Mouse (Mus musculus): ENCODE data around the gene Asns. TPM values are rescaled to one million over a fixed set of nuclear protein-coding genes. Genes with fewer than 3 reads are reported as not detected.
A peak's percentile ranks its signal among the peaks of the same experiment; 100 is the strongest.

Gene Asns
- total RNA-seq (2018; cell fraction: chromatin; rRNA removed): 10 to 100 TPM in 11 of 26 experiments, 1 to 10 TPM in 14, under 1 TPM in 1; 0.79 to 37.3 (median 5.2) TPM
- 10 to 100 TPM in 13 of 26 experiments, 1 to 10 TPM in 13; 5.4 to 46.5 (median 12.2) TPM for total RNA-seq (2018; cell fraction: cytosol; rRNA removed)
- total RNA-seq (2018; cell fraction: nucleus; rRNA removed): 10 to 100 TPM in 14 of 26 experiments, 1 to 10 TPM in 12; 2.7 to 52.6 (median 15.4) TPM
- 2.5 to 8.4 TPM (median 5.2 TPM) in 3 replicates for polyA plus RNA-seq (2018)

DNA sequence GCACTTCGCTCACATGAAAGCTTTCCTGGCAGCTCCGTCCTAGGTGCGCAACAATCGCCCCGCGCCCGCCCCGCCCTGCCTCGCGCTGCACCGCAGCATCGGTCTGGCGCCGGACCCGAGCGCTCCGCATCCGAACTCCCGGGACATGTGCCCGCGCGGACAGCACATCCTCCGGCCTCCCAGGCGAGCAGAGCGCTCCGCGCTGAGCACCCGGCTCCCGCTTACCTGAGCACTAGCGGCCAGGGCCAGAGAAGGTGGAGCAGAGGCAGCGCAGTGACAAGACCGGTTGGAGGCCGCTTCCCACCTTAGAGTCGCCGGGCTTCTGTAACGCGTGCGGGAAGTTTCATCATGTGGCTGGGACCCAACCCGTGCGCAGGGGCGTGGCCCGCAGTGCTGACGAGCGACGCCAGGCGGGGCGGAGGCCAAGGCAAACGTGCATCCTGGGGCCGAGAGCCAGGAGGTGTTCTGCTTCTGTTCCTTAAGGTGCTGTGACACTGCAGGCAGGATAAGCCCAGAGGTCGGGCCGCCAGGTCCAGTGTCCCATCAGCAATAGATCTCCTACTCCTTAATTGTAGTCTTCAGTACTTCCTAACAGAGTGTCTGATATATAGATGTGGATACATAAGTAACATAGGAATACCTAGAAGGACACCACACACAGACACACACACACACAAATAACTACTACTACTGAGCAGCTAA lies at the start of gene Asns:
Gene Asns (minus strand): TSS at position 371 of the 702 bp plus-strand sequence.
- Histone ChIP-seq H3K27ac (no peak within 1 kb of the TSS), H3K36me3 (ENCODE audit: inconsistent target) (no peaks in the 10 kb centered on the region), H3K4me3 (ENCODE audit: inconsistent target) (peak within 1 kb of the TSS; percentile 52), H3K79me2 (ENCODE audit: inconsistent target) (peaks cover 32% of the 10 kb centered on the region)
- 2% methylated on average over 51 of the region's 51 CpGs for WGBS (ENCODE audit: missing documents)

DNA sequence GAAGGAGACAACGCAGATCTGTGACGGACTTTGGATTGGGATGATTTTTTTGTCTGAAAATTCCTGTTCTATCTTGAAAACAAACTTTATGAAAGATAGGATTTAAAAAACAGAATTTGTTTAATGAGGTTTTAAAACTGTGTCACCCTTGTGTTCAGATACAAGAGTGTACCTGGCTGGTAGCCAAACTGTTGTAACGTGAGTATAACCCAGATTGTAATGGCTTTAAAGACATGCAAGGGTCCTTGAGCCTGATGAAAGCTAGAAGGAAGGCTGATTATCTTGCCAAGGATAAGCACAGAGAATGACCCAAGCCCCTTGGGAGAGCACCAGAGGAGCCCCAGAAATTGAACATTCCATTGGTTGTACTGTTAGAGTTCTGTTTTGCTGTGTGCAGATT lies 48.7 kb upstream of the Asns start:
- H3K4me3 ChIP-seq (ENCODE audit: inconsistent target): no peak overlapping the region
- no peaks in the 10 kb centered on the region for H3K79me2 ChIP-seq (ENCODE audit: inconsistent target)
- H3K36me3 ChIP-seq (ENCODE audit: inconsistent target): no peaks in the 10 kb centered on the region
- H3K27ac ChIP-seq: no peak overlapping the region
- 100% methylated on average over 3 of the region's 3 CpGs for WGBS (ENCODE audit: missing documents)

DNA sequence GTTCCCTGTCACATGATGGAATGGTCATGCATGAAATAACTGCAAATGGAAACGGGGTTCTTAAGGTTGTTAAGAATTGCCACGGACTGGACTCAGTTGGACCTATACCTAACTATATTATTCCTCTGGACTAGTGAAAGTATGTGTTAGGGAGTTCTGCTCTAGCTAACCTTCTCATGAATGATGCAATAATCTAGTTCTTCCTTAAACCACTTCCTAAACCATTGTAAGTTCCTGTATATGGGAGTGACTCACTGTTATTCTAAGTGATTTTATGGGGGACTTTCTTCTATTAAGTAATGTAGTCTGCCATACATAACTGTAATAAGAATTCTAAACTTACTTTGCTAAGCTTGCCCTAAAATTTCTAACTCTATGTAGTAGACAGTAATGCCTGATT lies 44.8 kb upstream of the Asns start:
- 76% methylated on average over 2 of the region's 2 CpGs for WGBS (ENCODE audit: missing documents)
- no peaks in the 10 kb centered on the region for H3K36me3 ChIP-seq (ENCODE audit: inconsistent target)
- H3K4me3 ChIP-seq (ENCODE audit: inconsistent target): no peak overlapping the region
- no peak overlapping the region for H3K27ac ChIP-seq
- no peaks in the 10 kb centered on the region for H3K79me2 ChIP-seq (ENCODE audit: inconsistent target)

DNA sequence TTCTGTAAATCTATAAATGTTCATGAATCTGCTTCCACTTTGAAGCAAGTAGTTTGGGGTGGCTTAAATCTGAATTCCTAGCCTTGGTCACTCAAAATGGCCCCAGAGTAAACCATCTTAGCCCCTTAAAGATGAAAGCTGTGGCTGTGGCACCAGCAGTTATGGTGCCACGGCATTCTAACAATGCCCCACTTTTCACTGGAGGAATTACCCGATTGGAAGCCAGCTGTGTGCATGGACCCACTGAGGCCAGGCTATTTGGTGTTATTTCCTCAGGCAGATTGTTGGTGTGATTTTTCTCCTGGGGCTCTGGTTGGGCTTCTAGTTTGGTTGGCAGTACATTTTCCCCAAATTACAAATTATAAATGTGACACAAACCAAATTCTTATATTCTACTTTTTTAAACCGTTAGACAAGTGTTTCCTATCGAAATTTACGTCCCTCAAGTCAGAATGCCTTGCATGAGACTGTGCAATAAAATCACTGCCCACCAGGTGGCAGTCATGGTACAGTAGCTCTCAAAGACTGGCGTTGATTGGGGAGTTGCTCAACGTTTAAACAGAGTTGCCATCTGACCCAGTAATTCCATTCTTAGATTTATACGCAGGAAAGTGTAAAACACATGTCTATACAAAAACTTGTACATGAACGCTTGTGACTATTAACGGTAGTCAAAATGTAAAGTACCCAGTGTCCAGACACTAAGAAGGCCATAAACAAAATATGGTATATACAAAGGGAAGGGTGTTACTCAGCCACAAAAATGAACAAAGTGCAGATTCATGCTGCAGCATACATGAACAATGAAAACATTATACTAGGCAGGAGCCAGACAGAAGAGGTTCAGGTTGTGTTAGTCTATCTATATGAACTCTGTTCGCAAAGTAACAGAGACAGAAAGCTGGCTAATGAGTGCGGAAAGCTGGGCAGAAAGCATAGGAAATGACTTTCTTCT lies 40.0 kb upstream of the Asns start:
- H3K36me3 ChIP-seq (ENCODE audit: inconsistent target): no peaks in the 10 kb centered on the region
- WGBS (ENCODE audit: missing documents): 28% methylated on average over 12 of the region's 12 CpGs
- H3K4me3 ChIP-seq (ENCODE audit: inconsistent target): no peak overlapping the region
- H3K27ac ChIP-seq: no peak overlapping the region
- H3K79me2 ChIP-seq (ENCODE audit: inconsistent target): no peaks in the 10 kb centered on the region

DNA sequence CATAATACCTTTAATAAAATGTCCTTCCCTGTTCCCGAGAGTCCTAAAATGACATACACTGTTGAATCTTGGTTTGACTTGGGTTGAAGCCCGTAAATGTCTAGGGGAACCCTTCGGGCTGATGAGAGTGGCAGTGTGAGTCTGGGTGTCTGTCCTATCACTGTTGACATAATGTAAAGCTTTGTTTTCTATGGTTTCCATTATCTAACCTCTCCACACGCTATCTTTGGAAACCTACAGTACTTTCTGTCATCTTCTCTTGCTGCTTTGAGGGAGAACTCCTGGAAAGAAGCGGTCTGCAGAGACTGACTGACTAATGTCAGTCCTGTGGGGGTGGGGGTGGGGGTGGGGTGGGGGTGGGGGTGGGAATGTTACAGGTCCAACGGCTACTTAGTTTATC lies 39.0 kb upstream of the Asns start:
- WGBS (ENCODE audit: missing documents): 100% methylated on average over 5 of the region's 6 CpGs
- no peak overlapping the region for H3K4me3 ChIP-seq (ENCODE audit: inconsistent target)

DNA sequence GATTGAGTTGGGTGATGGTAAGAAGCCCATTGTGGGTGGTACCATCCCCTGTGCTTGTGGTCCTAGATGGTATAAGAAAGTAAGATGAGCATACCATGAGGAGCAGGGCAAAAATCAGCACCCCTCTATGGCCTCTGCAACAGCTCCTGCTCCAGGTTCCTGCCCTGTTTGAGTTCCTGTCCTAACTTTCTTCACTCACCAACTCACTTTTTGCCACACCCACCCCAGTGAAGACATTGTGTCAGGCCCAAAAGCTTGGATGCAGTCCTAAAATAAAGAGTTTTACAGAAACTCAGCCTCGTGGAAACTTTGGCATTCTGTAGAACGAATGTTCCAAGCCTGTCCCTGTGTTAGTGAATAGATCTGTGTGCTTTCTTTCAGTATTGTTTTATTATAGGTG lies 36.1 kb upstream of the Asns start:
- Histone ChIP-seq H3K79me2 (ENCODE audit: inconsistent target) (no peaks in the 10 kb centered on the region), H3K27ac (no peak overlapping the region), H3K4me3 (ENCODE audit: inconsistent target) (no peak overlapping the region), H3K36me3 (ENCODE audit: inconsistent target) (no peaks in the 10 kb centered on the region)
- 86% methylated on average over 2 of the region's 2 CpGs for WGBS (ENCODE audit: missing documents)

More for the DNA sequence above, 39.0 kb upstream of the Asns start:
- Histone ChIP-seq H3K79me2 (ENCODE audit: inconsistent target) (no peaks in the 10 kb centered on the region), H3K36me3 (ENCODE audit: inconsistent target) (no peaks in the 10 kb centered on the region), H3K27ac (no peak overlapping the region)

DNA sequence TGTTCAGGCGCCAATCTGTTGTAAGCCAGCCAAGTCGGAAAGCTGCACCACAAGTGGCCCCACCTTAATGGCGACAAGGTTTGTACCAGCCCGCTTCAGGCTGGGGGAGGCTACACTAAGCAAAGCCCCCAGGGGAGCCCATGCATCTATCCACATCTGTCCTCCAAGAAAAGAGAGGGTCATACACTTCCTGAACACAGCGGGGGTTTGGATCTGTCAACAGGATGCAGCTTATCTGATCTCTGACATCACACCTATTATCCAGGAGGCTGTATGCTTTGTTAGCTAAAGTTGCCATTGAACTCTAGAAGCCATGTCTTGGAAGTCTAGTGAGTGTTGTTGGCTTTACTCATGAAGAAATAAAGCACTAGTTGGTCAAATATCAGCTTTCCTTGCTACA lies 35.2 kb upstream of the Asns start:
- no peaks in the 10 kb centered on the region for H3K36me3 ChIP-seq (ENCODE audit: inconsistent target)
- H3K4me3 ChIP-seq (ENCODE audit: inconsistent target): no peak overlapping the region
- 76% methylated on average over 5 of the region's 5 CpGs for WGBS (ENCODE audit: missing documents)
- H3K79me2 ChIP-seq (ENCODE audit: inconsistent target): no peaks in the 10 kb centered on the region
- H3K27ac ChIP-seq: no peak overlapping the region

DNA sequence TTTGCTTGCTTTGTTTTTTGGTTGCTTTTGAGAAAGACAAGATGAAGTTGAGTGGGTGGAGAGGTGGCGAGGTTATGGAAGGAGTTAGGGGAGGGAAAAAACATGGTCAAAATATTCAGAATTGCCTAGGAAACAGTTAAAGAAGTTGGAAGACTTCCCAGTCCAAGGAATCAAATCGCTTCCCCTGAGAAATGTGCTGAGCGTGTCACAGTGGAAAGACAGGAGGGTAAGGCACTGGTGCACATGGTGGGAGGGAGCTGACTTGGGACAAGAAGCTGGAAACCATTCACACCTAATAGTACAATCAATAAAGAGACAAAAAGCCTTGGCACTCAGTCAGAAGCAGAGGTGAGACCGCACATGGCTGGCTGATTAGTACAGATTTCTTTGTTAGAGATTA lies 23.2 kb upstream of the Asns start:
- Histone ChIP-seq H3K4me3 (ENCODE audit: inconsistent target) (no peak overlapping the region), H3K79me2 (ENCODE audit: inconsistent target) (no peaks in the 10 kb centered on the region), H3K36me3 (ENCODE audit: inconsistent target) (no peaks in the 10 kb centered on the region), H3K27ac (no peak overlapping the region)
- WGBS (ENCODE audit: missing documents): 91% methylated on average over 4 of the region's 4 CpGs

DNA sequence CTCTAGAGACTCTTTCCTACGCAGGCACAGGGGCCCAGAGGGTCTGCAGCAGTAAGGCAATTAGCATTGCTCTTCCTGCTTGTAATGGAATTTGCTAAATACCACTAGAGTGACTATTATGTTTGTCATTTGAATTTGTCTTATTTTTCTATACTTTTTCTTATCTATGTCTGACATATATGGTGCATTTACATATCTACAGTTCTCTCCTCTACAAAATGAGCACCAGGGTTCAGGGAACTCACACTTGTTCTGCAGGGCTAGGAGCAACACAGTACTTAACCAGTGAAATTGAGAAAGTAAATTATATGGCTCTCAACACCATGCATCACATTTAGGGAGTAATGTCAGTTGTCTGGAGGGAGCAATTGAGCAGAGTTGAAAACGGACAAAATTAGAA lies 21.2 kb upstream of the Asns start:
- H3K36me3 ChIP-seq (ENCODE audit: inconsistent target): no peaks in the 10 kb centered on the region
- H3K4me3 ChIP-seq (ENCODE audit: inconsistent target): no peak overlapping the region
- WGBS (ENCODE audit: missing documents): 92% methylated on average over 2 of the region's 2 CpGs
- H3K27ac ChIP-seq: no peak overlapping the region
- no peaks in the 10 kb centered on the region for H3K79me2 ChIP-seq (ENCODE audit: inconsistent target)

DNA sequence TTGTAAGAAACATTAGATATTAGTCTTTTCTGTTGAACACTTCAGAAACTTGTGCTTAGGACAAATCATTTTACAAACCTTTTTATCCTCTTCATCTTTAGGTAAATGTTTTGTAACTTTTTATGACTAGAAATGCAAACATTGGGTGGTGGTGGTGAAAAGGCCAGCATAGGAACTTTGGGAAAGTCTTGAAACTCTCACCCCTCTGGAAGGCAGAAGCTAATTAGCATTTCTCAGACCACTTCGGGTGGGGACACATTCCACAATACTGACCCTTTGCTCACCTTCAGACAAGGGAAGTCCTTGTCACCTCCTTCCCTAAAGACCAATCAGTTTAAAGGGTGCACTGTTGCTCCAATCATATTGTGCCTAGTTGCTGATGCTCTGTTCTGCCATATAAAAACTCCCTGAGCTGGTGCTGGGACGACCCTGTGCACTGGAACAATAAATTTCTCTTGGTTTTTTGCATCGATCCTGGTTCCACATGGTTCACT lies 18.8 kb upstream of the Asns start:
- 86% methylated on average over 3 of the region's 3 CpGs for WGBS (ENCODE audit: missing documents)
- H3K36me3 ChIP-seq (ENCODE audit: inconsistent target): no peaks in the 10 kb centered on the region
- no peaks in the 10 kb centered on the region for H3K79me2 ChIP-seq (ENCODE audit: inconsistent target)
- no peak overlapping the region for H3K27ac ChIP-seq
- no peak overlapping the region for H3K4me3 ChIP-seq (ENCODE audit: inconsistent target)

DNA sequence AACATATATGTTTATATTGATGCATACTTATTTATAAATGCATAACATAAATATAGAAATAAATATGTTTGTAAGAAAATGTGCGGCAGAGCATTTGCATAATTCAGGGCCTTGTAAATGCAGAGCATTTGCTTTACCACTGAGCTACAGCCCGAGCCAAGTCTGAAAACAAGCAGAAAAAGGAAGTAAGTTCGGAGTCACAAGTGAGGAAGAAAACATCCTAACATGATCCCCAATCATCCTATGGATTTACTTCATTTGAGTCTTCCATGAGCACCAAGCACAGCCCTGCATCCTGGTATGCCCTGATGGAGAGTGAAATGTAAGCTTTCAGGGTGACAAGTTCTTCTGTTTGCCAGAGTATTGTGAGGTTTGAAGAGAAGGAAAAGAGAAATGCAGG lies 15.2 kb upstream of the Asns start:
- Histone ChIP-seq H3K4me3 (ENCODE audit: inconsistent target) (no peak overlapping the region), H3K79me2 (ENCODE audit: inconsistent target) (no peaks in the 10 kb centered on the region), H3K27ac (no peak overlapping the region), H3K36me3 (ENCODE audit: inconsistent target) (no peaks in the 10 kb centered on the region)
- 45% methylated on average over 3 of the region's 3 CpGs for WGBS (ENCODE audit: missing documents)

DNA sequence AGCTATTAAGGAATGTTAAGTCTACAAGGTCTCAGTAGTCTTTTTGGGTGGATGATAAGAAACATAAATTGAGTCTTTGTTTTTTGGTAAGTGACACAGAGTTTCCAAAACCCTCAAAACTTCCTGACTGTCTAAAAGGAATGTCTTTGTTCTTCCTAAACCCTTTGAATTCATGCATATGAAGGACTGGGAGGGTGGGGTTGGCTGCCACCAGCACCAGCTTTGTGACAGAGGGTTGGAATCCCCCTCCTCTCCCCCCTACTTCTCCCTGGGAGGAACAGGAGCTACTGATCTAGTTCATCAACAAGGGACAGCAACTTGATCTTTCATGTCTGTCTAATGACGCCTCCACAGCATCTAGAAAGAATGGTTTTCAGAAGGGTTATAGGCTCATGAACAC lies 13.7 kb upstream of the Asns start:
- Histone ChIP-seq H3K36me3 (ENCODE audit: inconsistent target) (no peaks in the 10 kb centered on the region), H3K27ac (no peak overlapping the region), H3K4me3 (ENCODE audit: inconsistent target) (no peak overlapping the region), H3K79me2 (ENCODE audit: inconsistent target) (no peaks in the 10 kb centered on the region)
- WGBS (ENCODE audit: missing documents): 92% methylated on average over 1 of the region's 1 CpGs

DNA sequence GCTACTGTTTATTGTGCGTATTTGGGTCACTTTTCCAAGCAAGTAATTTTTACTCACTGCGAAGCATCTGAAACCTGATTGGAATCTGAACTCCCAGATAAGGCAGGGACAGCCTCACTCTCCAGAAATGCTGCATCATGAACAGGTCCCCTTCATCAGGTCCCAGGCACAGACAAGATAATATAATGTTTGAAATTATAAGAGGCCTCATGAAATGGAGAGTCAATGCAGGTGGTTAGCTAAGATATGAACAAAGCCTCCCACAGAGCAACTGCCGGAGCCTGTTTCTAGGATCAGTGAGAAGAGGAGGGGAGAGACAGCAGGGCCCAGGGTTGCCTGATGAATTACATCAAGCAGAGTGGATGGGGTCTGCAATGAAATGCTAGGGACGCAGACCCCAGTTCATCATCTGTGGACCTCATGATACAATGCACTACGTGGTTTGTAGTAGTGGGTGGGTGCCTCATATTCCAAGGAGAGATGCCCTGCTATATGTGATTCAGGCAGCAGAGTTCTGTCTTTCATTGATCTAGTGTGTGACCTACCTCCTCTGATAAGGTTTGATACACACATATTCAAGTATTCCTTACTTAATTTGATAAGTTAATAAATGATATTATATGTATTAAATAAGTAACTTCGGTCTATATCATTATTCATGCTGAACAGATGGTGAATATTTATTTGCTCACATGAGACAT lies 5.1 kb upstream of the Asns start:
- no peak overlapping the region for H3K27ac ChIP-seq
- H3K36me3 ChIP-seq (ENCODE audit: inconsistent target): no peaks in the 10 kb centered on the region
- no peak overlapping the region for H3K4me3 ChIP-seq (ENCODE audit: inconsistent target)
- WGBS (ENCODE audit: missing documents): 97% methylated on average over 6 of the region's 6 CpGs
- no peaks in the 10 kb centered on the region for H3K79me2 ChIP-seq (ENCODE audit: inconsistent target)

DNA sequence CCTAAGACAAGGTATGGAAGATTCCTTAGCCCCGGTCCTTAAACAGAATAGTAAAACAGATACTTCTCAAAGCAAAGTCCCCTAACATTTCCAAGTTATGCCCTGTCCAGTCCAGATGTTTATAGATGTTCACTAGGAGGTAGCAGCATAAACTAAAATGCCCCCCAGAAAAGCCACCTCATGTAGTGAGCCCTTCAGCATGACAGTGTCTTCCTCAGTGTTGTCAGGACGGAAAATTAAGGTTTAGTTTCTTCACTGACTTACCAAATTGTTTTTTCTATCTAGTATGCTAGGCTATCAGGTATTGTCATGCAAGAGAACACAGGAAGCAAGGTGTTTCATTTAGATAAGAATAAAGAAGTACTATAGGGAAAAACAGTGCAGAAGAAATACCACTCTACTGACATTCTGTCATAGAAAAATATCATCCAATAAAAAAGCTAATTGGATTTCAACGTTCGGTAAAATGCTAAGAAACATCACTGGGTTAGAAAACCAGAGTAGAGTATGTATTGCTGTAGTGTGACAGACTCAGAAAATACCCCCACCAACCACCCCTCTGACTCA lies 4.1 kb upstream of the Asns start:
- H3K4me3 ChIP-seq (ENCODE audit: inconsistent target): no peak overlapping the region
- no peaks in the 10 kb centered on the region for H3K79me2 ChIP-seq (ENCODE audit: inconsistent target)
- H3K36me3 ChIP-seq (ENCODE audit: inconsistent target): no peaks in the 10 kb centered on the region
- no peak overlapping the region for H3K27ac ChIP-seq
- WGBS (ENCODE audit: missing documents): 74% methylated on average over 4 of the region's 4 CpGs

All from macrophage (primary cell).